Mouse (Mus musculus): ENCODE results near the gene Ticam1. TPM values are rescaled to one million over a fixed set of nuclear protein-coding genes. Genes with fewer than 3 reads are reported as not detected.

Gene Ticam1
- polyA plus RNA-seq, 1 experiment from 2014 or later, result 1.7 TPM

DNA sequence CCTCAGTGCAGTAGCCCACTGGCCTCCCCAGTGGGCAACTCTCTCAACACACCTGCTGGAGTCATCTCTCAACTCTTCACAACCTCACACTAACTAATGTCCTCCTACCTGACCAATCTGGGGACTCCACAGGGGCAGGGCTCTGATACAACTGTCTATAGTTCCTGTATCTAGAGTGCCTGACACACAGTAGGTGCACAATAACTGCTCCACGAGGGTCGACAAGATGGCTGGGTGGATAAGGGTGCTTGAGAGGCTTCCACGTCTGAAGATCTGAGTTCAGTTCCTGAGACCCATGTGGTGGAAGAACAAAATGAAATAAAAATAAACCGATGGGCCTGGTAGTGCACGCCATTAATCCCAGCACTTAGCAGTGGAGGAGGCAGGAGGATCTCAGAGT lies 2.6 kb downstream of the Ticam1 start:
- WGBS, result 84% methylated on average over 5 of the region's 5 CpGs
- Histone ChIP-seq H3K27me3 (no peaks in the 10 kb centered on the region), H3K36me3 (no peaks in the 10 kb centered on the region), H3K9ac (replicated peaks) (no peak overlapping the region), H3K4me1 (peaks cover 24% of the 10 kb centered on the region), H3K9me3 (no peaks in the 10 kb centered on the region), H3K4me3 (no peak overlapping the region), H3K27ac (replicated peaks) (no peak overlapping the region), H3K4me2 (replicated peaks) (no peak overlapping the region)
- ATAC-seq (ENCODE audit: low FRiP score, low read depth), result no peak

DNA sequence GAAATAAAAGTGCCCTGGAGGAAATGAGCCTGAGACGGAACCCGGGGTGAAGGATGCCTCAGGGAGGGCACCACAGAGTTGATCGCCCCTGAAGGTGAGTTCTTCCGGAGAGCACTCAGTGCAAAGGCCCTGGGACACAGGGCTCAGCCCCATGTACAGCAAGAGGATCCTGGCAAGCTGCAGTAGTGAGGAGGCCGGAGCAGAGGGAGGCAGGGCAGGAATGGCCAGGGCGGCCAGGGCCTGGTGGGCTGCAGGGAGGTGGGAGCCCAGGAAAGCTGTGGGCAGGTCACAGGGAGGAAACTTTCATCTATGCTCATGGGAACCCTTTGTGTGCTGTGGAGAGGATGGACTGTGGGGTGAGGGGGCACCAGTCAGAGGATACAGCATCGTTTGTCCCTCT lies 3.1 kb downstream of the Ticam1 start:
- no peaks in the 10 kb centered on the region for H3K9me3 ChIP-seq
- H3K9ac ChIP-seq (replicated peaks), result no peak overlapping the region
- H3K4me1 ChIP-seq, result peaks cover 24% of the 10 kb centered on the region
- H3K4me2 ChIP-seq (replicated peaks), result no peak overlapping the region
- no peak for ATAC-seq (ENCODE audit: low FRiP score, low read depth)
- no peaks in the 10 kb centered on the region for H3K36me3 ChIP-seq
- WGBS, result 87% methylated on average over 7 of the region's 7 CpGs
- H3K27me3 ChIP-seq, result no peaks in the 10 kb centered on the region
- H3K4me3 ChIP-seq, result no peak overlapping the region
- H3K27ac ChIP-seq (replicated peaks), result no peak overlapping the region

DNA sequence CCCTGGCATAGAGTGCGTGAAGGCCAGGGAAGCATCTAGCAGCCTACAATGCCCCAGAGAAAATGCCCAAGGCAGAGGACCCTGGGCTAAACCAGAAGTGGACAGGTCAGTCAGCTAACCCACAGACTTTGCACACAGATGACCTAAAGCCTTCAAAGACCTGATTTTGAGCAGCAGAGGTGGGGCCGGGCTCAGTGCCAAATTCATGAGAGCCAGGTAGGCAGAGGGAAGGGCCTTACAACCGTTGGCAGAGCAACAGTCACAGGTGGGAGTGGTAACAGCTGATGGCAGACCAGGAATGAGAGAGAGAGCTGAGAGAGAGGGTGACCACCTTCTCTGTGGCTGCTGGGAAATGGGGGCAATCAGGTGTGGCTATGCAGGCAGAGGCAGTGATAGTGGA lies 3.9 kb downstream of the Ticam1 start:
- peaks cover 23% of the 10 kb centered on the region for H3K4me1 ChIP-seq
- no peak for ATAC-seq (ENCODE audit: low FRiP score, low read depth)
- H3K9me3 ChIP-seq, result no peaks in the 10 kb centered on the region
- no peaks in the 10 kb centered on the region for H3K36me3 ChIP-seq
- no peak overlapping the region for H3K27ac ChIP-seq (replicated peaks)
- H3K4me2 ChIP-seq (replicated peaks), result no peak overlapping the region
- H3K4me3 ChIP-seq, result no peak overlapping the region
- H3K27me3 ChIP-seq, result no peaks in the 10 kb centered on the region
- no peak overlapping the region for H3K9ac ChIP-seq (replicated peaks)
- 71% methylated on average over 3 of the region's 3 CpGs for WGBS

DNA sequence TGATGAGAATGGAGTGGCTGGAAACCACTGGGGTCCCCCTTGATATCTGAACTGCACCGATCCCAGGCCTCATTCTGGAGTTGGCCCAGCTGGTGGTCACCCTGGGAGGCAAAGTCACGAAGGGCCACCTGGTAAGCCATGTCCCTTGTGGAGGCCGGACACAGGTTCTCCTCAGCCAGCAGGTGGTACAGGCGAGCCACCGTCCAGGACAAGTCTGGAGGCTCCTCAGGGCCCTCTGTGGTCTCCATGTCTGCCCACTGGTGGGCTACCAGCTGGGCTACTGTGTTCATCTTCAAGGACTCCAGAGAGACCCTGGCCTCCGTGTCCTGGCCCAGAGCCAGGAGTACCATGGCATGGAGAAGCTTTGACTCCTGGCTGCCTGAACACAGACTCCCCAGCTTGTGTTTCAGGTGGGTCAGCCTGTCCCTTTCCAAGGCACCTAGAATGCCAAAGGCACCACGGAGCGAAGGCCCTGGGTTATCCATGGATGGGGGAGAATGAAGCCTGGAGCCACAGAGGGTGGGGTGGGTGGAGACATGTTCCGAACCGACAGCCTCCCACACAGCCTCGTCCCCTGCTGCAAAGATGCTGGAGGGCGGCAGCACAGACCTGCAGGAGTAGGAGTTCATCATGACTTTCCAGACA lies 4.9 kb downstream of the Ticam1 start:
- Histone ChIP-seq H3K27ac (replicated peaks) (no peak overlapping the region), H3K9me3 (no peaks in the 10 kb centered on the region)
- no peak for ATAC-seq (ENCODE audit: low FRiP score, low read depth)

DNA sequence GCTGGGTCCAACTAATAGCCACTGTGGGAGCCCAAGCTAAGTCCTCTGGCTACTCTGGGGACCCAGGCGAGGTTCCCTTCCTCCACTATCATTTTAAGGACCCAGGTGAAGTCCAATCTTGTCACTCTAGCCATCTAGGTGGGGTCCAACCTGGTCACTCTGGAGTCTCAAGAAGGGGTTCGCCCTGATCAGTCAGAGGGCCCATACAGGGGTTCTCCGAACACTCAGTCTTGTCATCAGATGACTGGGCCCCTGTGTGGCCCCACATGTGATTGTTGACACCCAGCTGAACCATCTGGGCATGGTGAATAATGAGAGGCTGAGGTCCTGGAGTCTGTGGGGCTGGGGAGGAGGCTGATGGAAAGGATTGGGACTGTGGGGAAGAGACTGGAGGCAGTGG lies 6.8 kb downstream of the Ticam1 start:
- ATAC-seq (ENCODE audit: low FRiP score, low read depth), result peak; percentile 9; the same call in 1 of the 2 replicates
- Histone ChIP-seq H3K9me3 (no peaks in the 10 kb centered on the region), H3K4me1 (peaks cover 6% of the 10 kb centered on the region; the same call in 1 of the 2 replicates), H3K27ac (replicated peaks) (peak overlapping the region; percentile 71; the same call in 1 of the 2 replicates), H3K27me3 (no peaks in the 10 kb centered on the region), H3K4me3 (peak overlapping the region; percentile 41), H3K4me2 (replicated peaks) (peak overlapping the region; percentile 65), H3K9ac (replicated peaks) (peak overlapping the region; percentile 55), H3K36me3 (0 out of 2 replicates have a peak, but pooled peaks cover 4% of the 10 kb centered on the region)
- WGBS, result 65% methylated on average over 3 of the region's 3 CpGs

More for the DNA sequence above, 4.9 kb downstream of the Ticam1 start:
- Histone ChIP-seq H3K4me3 (no peak overlapping the region), H3K4me2 (replicated peaks) (no peak overlapping the region), H3K27me3 (no peaks in the 10 kb centered on the region), H3K9ac (replicated peaks) (no peak overlapping the region), H3K4me1 (peaks cover 15% of the 10 kb centered on the region), H3K36me3 (no peaks in the 10 kb centered on the region)
- WGBS, result 85% methylated on average over 12 of the region's 12 CpGs

DNA sequence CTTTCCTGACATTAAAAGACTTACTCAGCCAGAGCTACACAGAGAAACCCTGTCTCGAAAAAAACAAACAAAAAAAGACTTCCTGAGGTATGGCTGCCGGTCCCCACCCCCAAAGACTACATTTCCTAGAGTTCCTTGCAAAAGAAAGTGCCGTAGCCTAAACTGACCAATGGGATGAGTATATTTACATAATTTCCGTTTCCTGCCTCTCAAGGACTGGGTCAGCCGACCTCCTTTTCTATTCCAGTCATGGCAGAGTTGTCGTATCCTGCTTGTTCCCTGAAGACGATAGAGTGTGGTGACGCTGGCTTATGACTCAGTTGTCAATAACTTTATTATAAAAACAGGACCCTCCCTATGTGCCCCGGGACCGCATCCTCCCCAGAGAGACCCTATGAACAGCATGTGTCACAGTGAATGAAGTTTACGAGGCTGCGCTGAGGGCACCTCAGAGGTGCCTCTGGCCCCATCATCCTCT lies 7.4 kb downstream of the Ticam1 start:
- ATAC-seq (ENCODE audit: low FRiP score, low read depth), result peak; percentile 84
- H3K4me3 ChIP-seq, result peak overlapping the region; percentile 41
- 20% methylated on average over 12 of the region's 12 CpGs for WGBS
- H3K36me3 ChIP-seq, result 0 out of 2 replicates have a peak, but pooled peaks cover 4% of the 10 kb centered on the region
- H3K9ac ChIP-seq (replicated peaks), result peak overlapping the region; percentile 55
- peak overlapping the region; percentile 71 for H3K27ac ChIP-seq (replicated peaks)
- no peaks in the 10 kb centered on the region for H3K27me3 ChIP-seq
- H3K4me2 ChIP-seq (replicated peaks), result peak overlapping the region; percentile 65
- H3K4me1 ChIP-seq, result peaks cover 6% of the 10 kb centered on the region; the same call in 1 of the 2 replicates
- no peaks in the 10 kb centered on the region for H3K9me3 ChIP-seq

DNA sequence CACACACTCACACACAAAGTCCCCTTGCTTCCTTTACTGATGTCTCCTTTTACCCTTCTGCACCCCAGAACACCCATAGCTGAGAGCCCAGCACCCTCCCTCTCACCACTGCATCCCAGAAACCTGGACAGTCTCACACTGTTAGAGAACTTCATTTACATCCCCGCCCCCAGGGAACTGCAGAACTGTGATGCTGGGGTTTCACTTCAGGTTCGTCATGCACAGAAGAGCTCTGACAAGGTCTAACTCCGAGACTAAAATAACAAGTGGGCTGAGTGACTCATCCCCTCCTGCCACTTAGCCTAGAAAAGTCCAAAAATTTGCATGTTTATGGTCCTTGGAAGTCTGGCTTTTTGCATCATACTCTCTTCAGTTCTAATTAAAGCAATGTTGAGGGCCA lies 10.3 kb downstream of the Ticam1 start:
- no peak overlapping the region for H3K4me3 ChIP-seq
- H3K27ac ChIP-seq (replicated peaks), result no peak overlapping the region
- peaks cover 10% of the 10 kb centered on the region for H3K4me1 ChIP-seq
- no peak for ATAC-seq (ENCODE audit: low FRiP score, low read depth)
- no peak overlapping the region for H3K9ac ChIP-seq (replicated peaks)
- WGBS, result 74% methylated on average over 3 of the region's 3 CpGs
- H3K36me3 ChIP-seq, result peaks cover 23% of the 10 kb centered on the region
- no peak overlapping the region for H3K4me2 ChIP-seq (replicated peaks)
- H3K27me3 ChIP-seq, result no peaks in the 10 kb centered on the region
- H3K9me3 ChIP-seq, result no peaks in the 10 kb centered on the region

DNA sequence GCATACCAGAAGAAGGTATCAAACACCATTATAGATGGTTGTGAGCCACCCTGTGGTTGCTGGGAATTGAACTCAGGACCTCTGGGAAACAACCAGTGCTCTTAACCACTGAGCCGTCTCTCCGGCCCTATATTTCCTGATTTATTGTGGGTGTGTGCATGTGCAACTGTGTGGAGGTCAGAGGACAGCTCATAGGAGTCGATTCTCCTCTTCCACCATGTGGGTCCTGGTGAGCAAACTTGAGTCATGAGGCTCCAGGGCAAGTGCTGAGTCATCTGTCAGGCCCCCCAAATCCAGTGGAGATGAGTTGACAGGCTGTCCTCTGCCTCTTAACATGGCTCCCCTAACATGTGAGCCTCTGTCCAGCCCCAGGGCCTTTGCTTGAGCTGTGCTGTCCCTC lies 10.7 kb downstream of the Ticam1 start:
- no peak for ATAC-seq (ENCODE audit: low FRiP score, low read depth)
- peaks cover 27% of the 10 kb centered on the region for H3K36me3 ChIP-seq
- no peaks in the 10 kb centered on the region for H3K27me3 ChIP-seq
- H3K9me3 ChIP-seq, result no peaks in the 10 kb centered on the region
- no peak overlapping the region for H3K4me3 ChIP-seq
- H3K4me2 ChIP-seq (replicated peaks), result no peak overlapping the region
- H3K4me1 ChIP-seq, result peaks cover 14% of the 10 kb centered on the region
- no peak overlapping the region for H3K9ac ChIP-seq (replicated peaks)
- no peak overlapping the region for H3K27ac ChIP-seq (replicated peaks)
- 91% methylated on average over 3 of the region's 3 CpGs for WGBS

DNA sequence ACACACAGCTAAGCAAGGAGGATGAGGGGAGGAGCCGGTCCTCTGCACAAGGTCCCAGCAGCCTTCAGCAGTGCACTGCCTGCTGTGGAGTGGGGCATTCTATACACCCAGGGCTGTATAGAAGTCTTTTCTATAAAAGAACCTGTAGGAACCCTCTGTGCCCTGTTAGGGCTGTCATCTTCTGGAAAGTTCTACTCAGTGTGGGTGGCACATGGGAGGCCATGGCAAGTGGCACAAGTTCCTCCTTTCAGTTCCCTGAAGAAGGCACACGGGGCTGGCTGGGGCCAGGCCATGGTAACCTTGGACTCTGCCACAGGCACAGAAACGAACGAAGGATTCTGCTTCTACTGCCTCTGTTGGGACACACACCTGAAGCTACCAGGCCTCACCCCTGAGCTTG lies 11.6 kb downstream of the Ticam1 start:
- no peak overlapping the region for H3K9ac ChIP-seq (replicated peaks)
- H3K4me1 ChIP-seq, result peaks cover 21% of the 10 kb centered on the region
- no peak overlapping the region for H3K4me3 ChIP-seq
- WGBS, result 96% methylated on average over 4 of the region's 4 CpGs
- no peak for ATAC-seq (ENCODE audit: low FRiP score, low read depth)
- H3K9me3 ChIP-seq, result no peaks in the 10 kb centered on the region
- H3K36me3 ChIP-seq, result peaks cover 36% of the 10 kb centered on the region
- no peak overlapping the region for H3K27ac ChIP-seq (replicated peaks)
- no peak overlapping the region for H3K4me2 ChIP-seq (replicated peaks)
- no peaks in the 10 kb centered on the region for H3K27me3 ChIP-seq

DNA sequence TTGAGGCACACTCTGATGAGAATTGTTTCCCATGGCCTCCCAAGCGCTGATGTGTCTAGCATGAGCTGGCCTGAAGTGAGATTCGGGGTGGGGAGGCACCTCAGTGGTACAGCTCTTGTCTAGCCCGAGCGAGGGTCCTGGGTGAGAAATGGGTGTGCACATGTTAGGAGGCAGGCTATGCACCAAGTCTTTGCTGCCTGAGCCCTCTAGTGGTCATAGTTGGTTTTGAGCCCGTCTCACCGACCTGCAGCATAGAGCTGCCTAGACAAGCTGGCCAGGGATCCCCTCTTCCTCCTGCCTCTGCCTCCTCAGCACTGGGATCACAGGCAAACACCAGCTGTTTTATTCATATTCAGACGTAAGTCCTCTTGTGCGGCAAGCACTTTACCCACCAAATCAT lies 12.6 kb downstream of the Ticam1 start:
- Histone ChIP-seq H3K27ac (replicated peaks) (no peak overlapping the region), H3K4me2 (replicated peaks) (no peak overlapping the region), H3K9me3 (no peaks in the 10 kb centered on the region), H3K27me3 (no peaks in the 10 kb centered on the region), H3K9ac (replicated peaks) (no peak overlapping the region), H3K4me3 (no peak overlapping the region), H3K4me1 (peaks cover 25% of the 10 kb centered on the region), H3K36me3 (peaks cover 46% of the 10 kb centered on the region)
- ATAC-seq (ENCODE audit: low FRiP score, low read depth), result peak; percentile 55
- 23% methylated on average over 8 of the region's 8 CpGs for WGBS

DNA sequence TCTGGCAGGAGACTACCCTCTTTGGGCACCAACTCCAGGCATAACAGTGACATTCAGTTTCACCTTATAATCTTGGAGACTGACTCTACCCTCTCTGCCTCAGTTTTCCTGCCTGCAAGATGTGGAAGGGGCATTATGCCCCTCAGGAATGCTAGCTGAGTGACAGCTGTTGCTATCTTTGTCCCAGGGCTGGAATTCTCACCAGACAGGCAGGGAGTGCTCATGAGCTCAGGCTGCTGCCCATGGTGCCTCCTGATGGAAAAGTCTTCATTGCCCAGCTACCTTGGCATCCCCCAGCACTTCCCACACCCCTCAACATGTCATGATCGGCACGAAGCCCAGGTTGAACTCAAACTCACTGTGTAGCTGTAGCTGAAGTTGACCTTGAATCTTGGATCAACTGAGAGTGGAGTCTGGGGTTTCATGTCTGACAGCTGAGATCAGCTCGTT lies 13.9 kb downstream of the Ticam1 start:
- 93% methylated on average over 3 of the region's 3 CpGs for WGBS
- Histone ChIP-seq H3K36me3 (peaks cover 54% of the 10 kb centered on the region), H3K9ac (replicated peaks) (no peak overlapping the region), H3K4me2 (replicated peaks) (no peak overlapping the region), H3K27me3 (no peaks in the 10 kb centered on the region), H3K9me3 (no peaks in the 10 kb centered on the region), H3K27ac (replicated peaks) (no peak overlapping the region), H3K4me1 (peaks cover 37% of the 10 kb centered on the region), H3K4me3 (no peak overlapping the region)
- ATAC-seq (ENCODE audit: low FRiP score, low read depth), result no peak

DNA sequence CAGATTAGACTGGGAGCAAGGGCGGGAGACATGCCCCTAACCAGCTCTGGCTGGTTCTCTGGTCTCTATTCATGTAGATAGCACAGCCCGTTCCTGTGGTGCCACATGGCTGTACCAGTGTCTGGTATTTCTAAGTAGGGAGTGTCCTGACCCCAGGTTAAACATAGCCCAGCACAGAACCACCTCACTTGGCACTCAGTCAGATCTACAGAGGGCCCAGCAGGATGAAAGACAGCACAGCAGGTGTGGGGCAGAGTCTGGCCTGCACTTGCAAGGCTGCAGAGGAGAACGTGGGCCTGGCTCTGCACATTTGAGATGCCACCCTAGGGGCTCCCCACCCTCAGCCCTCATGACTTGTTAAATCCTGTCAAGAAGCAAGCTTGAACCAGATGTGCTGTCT lies 15.4 kb downstream of the Ticam1 start:
- Histone ChIP-seq H3K4me1 (peaks cover 42% of the 10 kb centered on the region), H3K4me3 (no peak overlapping the region), H3K4me2 (replicated peaks) (no peak overlapping the region), H3K9ac (replicated peaks) (no peak overlapping the region; the same call in 1 of the 2 replicates), H3K36me3 (peaks cover 54% of the 10 kb centered on the region), H3K27me3 (no peaks in the 10 kb centered on the region), H3K9me3 (no peaks in the 10 kb centered on the region), H3K27ac (replicated peaks) (no peak overlapping the region)
- 79% methylated on average over 3 of the region's 3 CpGs for WGBS
- ATAC-seq (ENCODE audit: low FRiP score, low read depth), result no peak

Data from midbrain, embryonic 12.5 days (tissue).